Mouse (Mus musculus): Measurements from ENCODE around the gene Rfk.
A peak's percentile ranks its signal among the peaks of the same experiment; 100 is the strongest.

The Rfk gene

GRCm38 (mm10) chr19:17393841-17394591, at the start of gene Rfk:
Gene Rfk, plus strand, starts transcription at chr19:17394043.
- Histone ChIP-seq H3K4me3 (replicated peaks; ENCODE audit: low read length) (peak within 1 kb of the TSS; percentile 97), H3K27me3 (ENCODE audit: insufficient read depth, low read length) (peaks cover 8% of the 10 kb centered on the region), H3K36me3 (ENCODE audit: insufficient read depth, low read length) (peaks cover 31% of the 10 kb centered on the region), H3K9me3 (ENCODE audit: low read length) (no peaks in the 10 kb centered on the region), H3K4me1 (replicated peaks; ENCODE audit: low read depth, low read length) (peaks cover 33% of the 10 kb centered on the region)
- no peak for TF ChIP-seq NANOG (IDR thresholded peaks at IDR 0.05; ENCODE audit: borderline replicate concordance, low read length)
- TF ChIP-seq CTCF (conservative IDR thresholded peaks at IDR 0.05; ENCODE audit: low read length): no peak
- no peak for TF ChIP-seq POU5F1 (IDR thresholded peaks at IDR 0.05; ENCODE audit: borderline replicate concordance, low read length)

GRCm38 (mm10) chr19:17344881-17345280, 49.0 kb upstream of the Rfk start:
- Histone ChIP-seq H3K9me3 (ENCODE audit: low read length) (no peaks in the 10 kb centered on the region), H3K4me3 (replicated peaks; ENCODE audit: low read length) (no peak overlapping the region), H3K36me3 (ENCODE audit: insufficient read depth, low read length) (no peaks in the 10 kb centered on the region), H3K4me1 (replicated peaks; ENCODE audit: low read depth, low read length) (peaks cover 18% of the 10 kb centered on the region), H3K27me3 (ENCODE audit: insufficient read depth, low read length) (no peaks in the 10 kb centered on the region)
- TF ChIP-seq CTCF (conservative IDR thresholded peaks at IDR 0.05; ENCODE audit: low read length) (no peak), NANOG (IDR thresholded peaks at IDR 0.05; ENCODE audit: borderline replicate concordance, low read length) (no peak), POU5F1 (IDR thresholded peaks at IDR 0.05; ENCODE audit: borderline replicate concordance, low read length) (no peak)

- Histone ChIP-seq H3K4me1 (replicated peaks; ENCODE audit: low read depth, low read length) (peaks cover 32% of the 10 kb centered on the region), H3K4me3 (replicated peaks; ENCODE audit: low read length) (no peak overlapping the region), H3K9me3 (ENCODE audit: low read length) (no peaks in the 10 kb centered on the region), H3K27me3 (ENCODE audit: insufficient read depth, low read length) (no peaks in the 10 kb centered on the region; the same call in 1 of the 2 replicates), H3K36me3 (ENCODE audit: insufficient read depth, low read length) (no peaks in the 10 kb centered on the region)
- TF ChIP-seq CTCF (conservative IDR thresholded peaks at IDR 0.05; ENCODE audit: low read length): no peak
- TF ChIP-seq POU5F1 (IDR thresholded peaks at IDR 0.05; ENCODE audit: borderline replicate concordance, low read length): no peak
- TF ChIP-seq NANOG (IDR thresholded peaks at IDR 0.05; ENCODE audit: borderline replicate concordance, low read length): no peak
These were observed 46.9 kb upstream of the Rfk start for GRCm38 (mm10) chr19:17346716-17347474.

- no peak for TF ChIP-seq NANOG (IDR thresholded peaks at IDR 0.05; ENCODE audit: borderline replicate concordance, low read length)
- no peak for TF ChIP-seq POU5F1 (IDR thresholded peaks at IDR 0.05; ENCODE audit: borderline replicate concordance, low read length)
- no peak for TF ChIP-seq CTCF (conservative IDR thresholded peaks at IDR 0.05; ENCODE audit: low read length)
These were observed 46.0 kb upstream of the Rfk start for GRCm38 (mm10) chr19:17347852-17348251.

GRCm38 (mm10) chr19:17353727-17354126, 40.1 kb upstream of the Rfk start:
- TF ChIP-seq CTCF (conservative IDR thresholded peaks at IDR 0.05; ENCODE audit: low read length): no peak
- Histone ChIP-seq H3K36me3 (ENCODE audit: insufficient read depth, low read length) (no peaks in the 10 kb centered on the region), H3K9me3 (ENCODE audit: low read length) (no peaks in the 10 kb centered on the region), H3K4me3 (replicated peaks; ENCODE audit: low read length) (no peak overlapping the region), H3K27me3 (ENCODE audit: insufficient read depth, low read length) (peaks cover 28% of the 10 kb centered on the region), H3K4me1 (replicated peaks; ENCODE audit: low read depth, low read length) (peaks cover 53% of the 10 kb centered on the region)

More at GRCm38 (mm10) chr19:17347852-17348251, 46.0 kb upstream of the Rfk start:
- Histone ChIP-seq H3K4me3 (replicated peaks; ENCODE audit: low read length) (no peak overlapping the region), H3K36me3 (ENCODE audit: insufficient read depth, low read length) (no peaks in the 10 kb centered on the region), H3K4me1 (replicated peaks; ENCODE audit: low read depth, low read length) (peaks cover 39% of the 10 kb centered on the region), H3K9me3 (ENCODE audit: low read length) (no peaks in the 10 kb centered on the region), H3K27me3 (ENCODE audit: insufficient read depth, low read length) (peaks cover 2% of the 10 kb centered on the region; the same call in 1 of the 2 replicates)

- Histone ChIP-seq H3K9me3 (ENCODE audit: low read length) (no peaks in the 10 kb centered on the region), H3K27me3 (ENCODE audit: insufficient read depth, low read length) (peaks cover 28% of the 10 kb centered on the region), H3K36me3 (ENCODE audit: insufficient read depth, low read length) (no peaks in the 10 kb centered on the region), H3K4me1 (replicated peaks; ENCODE audit: low read depth, low read length) (peaks cover 57% of the 10 kb centered on the region), H3K4me3 (replicated peaks; ENCODE audit: low read length) (no peak overlapping the region)
- TF ChIP-seq POU5F1 (IDR thresholded peaks at IDR 0.05; ENCODE audit: borderline replicate concordance, low read length) (no peak), NANOG (IDR thresholded peaks at IDR 0.05; ENCODE audit: borderline replicate concordance, low read length) (no peak), CTCF (conservative IDR thresholded peaks at IDR 0.05; ENCODE audit: low read length) (no peak)
These were observed 39.5 kb upstream of the Rfk start for GRCm38 (mm10) chr19:17354362-17354761.

GRCm38 (mm10) chr19:17354797-17355196, 39.0 kb upstream of the Rfk start:
- Histone ChIP-seq H3K36me3 (ENCODE audit: insufficient read depth, low read length) (no peaks in the 10 kb centered on the region), H3K4me1 (replicated peaks; ENCODE audit: low read depth, low read length) (peaks cover 60% of the 10 kb centered on the region), H3K27me3 (ENCODE audit: insufficient read depth, low read length) (peaks cover 28% of the 10 kb centered on the region), H3K4me3 (replicated peaks; ENCODE audit: low read length) (no peak overlapping the region), H3K9me3 (ENCODE audit: low read length) (no peaks in the 10 kb centered on the region)
- TF ChIP-seq POU5F1 (IDR thresholded peaks at IDR 0.05; ENCODE audit: borderline replicate concordance, low read length) (no peak), NANOG (IDR thresholded peaks at IDR 0.05; ENCODE audit: borderline replicate concordance, low read length) (no peak), CTCF (conservative IDR thresholded peaks at IDR 0.05; ENCODE audit: low read length) (no peak)

- TF ChIP-seq POU5F1 (IDR thresholded peaks at IDR 0.05; ENCODE audit: borderline replicate concordance, low read length) (no peak), CTCF (conservative IDR thresholded peaks at IDR 0.05; ENCODE audit: low read length) (no peak), NANOG (IDR thresholded peaks at IDR 0.05; ENCODE audit: borderline replicate concordance, low read length) (no peak)
- no peak overlapping the region; the same call in 1 of the 2 replicates for H3K4me3 ChIP-seq (replicated peaks; ENCODE audit: low read length)
- H3K36me3 ChIP-seq (ENCODE audit: insufficient read depth, low read length): no peaks in the 10 kb centered on the region
- H3K9me3 ChIP-seq (ENCODE audit: low read length): no peaks in the 10 kb centered on the region
- H3K4me1 ChIP-seq (replicated peaks; ENCODE audit: low read depth, low read length): peaks cover 59% of the 10 kb centered on the region
- H3K27me3 ChIP-seq (ENCODE audit: insufficient read depth, low read length): peaks cover 33% of the 10 kb centered on the region
These were observed 38.5 kb upstream of the Rfk start for GRCm38 (mm10) chr19:17355361-17355760.

All from E14TG2a.4 (cell line).